Mouse (Mus musculus): ENCODE measurements at regions not wholly inside any gene's neighbourhood (a gene's known extent, or its start where the extent isn't known, plus 50 kb on each side); places are given as distances from the start of the nearest gene placed in this dataset.

DNA sequence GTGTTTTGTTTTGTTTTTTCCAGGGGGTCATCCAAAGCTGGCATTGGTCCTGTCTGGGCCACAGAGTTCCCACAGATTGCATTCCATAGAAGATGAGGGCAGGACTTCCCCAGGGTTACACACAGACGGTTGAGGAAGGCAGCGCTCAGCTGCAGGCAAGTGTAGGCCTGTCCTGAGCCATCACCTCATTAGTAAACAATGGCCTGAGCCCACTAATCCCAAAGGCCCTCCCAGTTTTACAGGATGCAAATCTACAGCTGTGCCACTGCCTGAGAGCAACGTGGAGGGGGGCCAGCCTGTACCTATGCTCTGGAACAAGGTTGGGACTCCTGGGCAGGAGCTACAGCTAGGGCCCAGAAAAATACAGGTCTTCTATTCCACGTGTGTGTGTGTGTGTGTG, 55.7 kb upstream of the Tle3 start:
- no peak for DNase-seq (ENCODE audit: low spot score in 2 of 2)

DNA sequence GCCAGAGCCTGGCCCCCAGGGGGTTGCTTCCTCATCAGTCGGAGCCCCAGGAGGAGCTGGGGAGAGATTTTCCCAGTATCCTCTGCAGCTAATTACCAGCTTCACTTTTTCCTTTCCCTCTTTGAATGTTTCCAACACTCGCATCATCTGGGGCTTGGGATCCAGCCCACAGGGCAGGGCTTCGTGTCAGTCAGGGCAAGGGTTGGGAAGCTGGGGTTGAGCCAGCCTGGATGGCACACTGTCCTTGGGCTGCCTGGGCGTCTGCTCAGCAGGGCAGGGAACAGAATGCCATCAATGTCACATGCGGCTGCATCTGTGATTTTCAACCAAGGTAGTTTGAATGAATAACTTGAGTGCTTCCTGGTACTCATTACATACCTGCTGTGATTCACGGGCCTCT, 52.4 kb upstream of the Tle3 start:
- no peak for DNase-seq (ENCODE audit: low spot score in 2 of 2)

- DNase-seq (ENCODE audit: low spot score in 2 of 2): no peak
These were observed 50.9 kb upstream of the Tle3 start for GRCm38 (mm10) chr9:61321314-61321713.

DNA sequence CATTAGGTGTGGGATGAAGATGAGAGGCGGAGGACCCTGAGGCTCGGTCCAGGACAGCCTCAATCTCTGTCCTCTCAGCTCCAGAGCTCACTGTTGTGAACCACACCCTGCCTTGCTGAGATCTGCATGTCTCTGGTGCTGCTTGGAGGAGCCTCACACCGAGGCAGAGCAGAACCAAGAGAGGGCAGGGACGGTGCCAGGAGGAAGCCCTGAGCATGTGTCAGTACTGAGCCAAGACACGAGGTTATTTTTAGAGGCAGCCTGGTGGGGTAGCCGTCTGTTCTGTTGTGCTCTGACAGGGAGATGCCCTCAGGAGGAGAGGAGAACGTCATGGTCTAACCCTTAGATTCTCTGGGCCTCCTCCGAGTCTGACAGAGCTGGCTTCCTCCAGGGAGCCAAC, 50.3 kb upstream of the Tle3 start:
- peak in 1 of 2 experiments; percentile 11 for DNase-seq (ENCODE audit: low spot score in 2 of 2)

- DNase-seq (ENCODE audit: low spot score in 2 of 2): no peak
These were observed 49.8 kb upstream of the Tle3 start for GRCm38 (mm10) chr9:61322333-61322732.
